Mouse (Mus musculus) stomach, embryonic 16.5 days (tissue): ENCODE measurements at regions not wholly inside any gene's neighbourhood (a gene's known extent, or its start where the extent isn't known, plus 50 kb on each side); places are given as distances from the start of the nearest gene placed in this dataset.
"Not testable (repeated sequence)": the region's sequence is repeated elsewhere in the genome, so short reads cannot be mapped to it uniquely, and the experiment has no call there.

Experiments
- ATAC-seq: fragments of 200-750 bp; cut with Nextera tagmentation; 2 replicates; pipeline ENCODE4 v1.8.0; 2017; ENCODE audit warnings: moderate number of reproducible peaks, moderate TSS enrichment; ENCODE audit not compliant: insufficient read depth, low FRiP score
- H3K27ac ChIP-seq: fragments of 300-500 bp; sonication (generic); 2 replicates; pipeline ENCODE4 v1.5.1; 2014; ENCODE audit warnings: low read length
- H3K27me3 ChIP-seq: fragments of 300-500 bp; sonication (generic); 2 replicates; pipeline ENCODE4 v1.6.1; 2014; ENCODE audit warnings: low read length, control low read depth, mixed read lengths; ENCODE audit not compliant: control insufficient read depth, insufficient read depth
- H3K36me3 ChIP-seq: fragments of 300-500 bp; sonication (generic); 2 replicates; pipeline ENCODE4 v1.6.1; 2014; ENCODE audit warnings: low read length; ENCODE audit not compliant: control insufficient read depth, insufficient read depth
- H3K4me1 ChIP-seq: fragments of 300-500 bp; sonication (generic); 2 replicates; pipeline ENCODE4 v1.6.1; 2014; ENCODE audit warnings: low read length, control low read depth, mixed read lengths; ENCODE audit not compliant: control insufficient read depth, insufficient read depth
- H3K4me2 ChIP-seq: fragments of 300-500 bp; sonication (generic); 2 replicates; pipeline ENCODE4 v1.6.1; 2014; ENCODE audit warnings: low read depth, low read length, mixed read lengths
- H3K4me3 ChIP-seq: fragments of 300-500 bp; sonication (generic); replicated peaks from 2 replicates; pipeline ENCODE4 v1.5.1; 2014; ENCODE audit warnings: mild to moderate bottlenecking, low read length
- H3K9ac ChIP-seq: fragments of 300-500 bp; sonication (generic); 2 replicates; pipeline ENCODE4 v1.6.1; 2014; ENCODE audit warnings: low read length
- H3K9me3 ChIP-seq: fragments of 300-500 bp; sonication (generic); replicated peaks from 2 replicates; pipeline ENCODE4 v1.6.1; 2016; ENCODE audit warnings: low read length, control low read depth; ENCODE audit not compliant: control insufficient read depth
- WGBS: fragments of 180-500 bp; shearing (Covaris S2); extraction: QIAGEN DNeasy Blood & Tissue Kit; methylation state at CpG from one replicate; pipeline ENCODE4 v1.1.7; 2014; 5-methylcytosine and 5-hydroxymethylcytosine counted together

GRCm38 (mm10) chr11:42928916-42929315 lies 106.6 kb upstream of the Gm9972 start:
- ATAC-seq: no peak
- no peak overlapping the region for H3K9ac ChIP-seq
- no peaks in the 10 kb centered on the region for H3K27me3 ChIP-seq
- H3K4me2 ChIP-seq: no peak overlapping the region
- no peak overlapping the region for H3K4me3 ChIP-seq
- no peak overlapping the region for H3K27ac ChIP-seq
- 45% methylated on average over 3 of the region's 3 CpGs for WGBS
- no peaks in the 10 kb centered on the region for H3K4me1 ChIP-seq
- no peaks in the 10 kb centered on the region for H3K9me3 ChIP-seq
- H3K36me3 ChIP-seq: no peaks in the 10 kb centered on the region

DNA sequence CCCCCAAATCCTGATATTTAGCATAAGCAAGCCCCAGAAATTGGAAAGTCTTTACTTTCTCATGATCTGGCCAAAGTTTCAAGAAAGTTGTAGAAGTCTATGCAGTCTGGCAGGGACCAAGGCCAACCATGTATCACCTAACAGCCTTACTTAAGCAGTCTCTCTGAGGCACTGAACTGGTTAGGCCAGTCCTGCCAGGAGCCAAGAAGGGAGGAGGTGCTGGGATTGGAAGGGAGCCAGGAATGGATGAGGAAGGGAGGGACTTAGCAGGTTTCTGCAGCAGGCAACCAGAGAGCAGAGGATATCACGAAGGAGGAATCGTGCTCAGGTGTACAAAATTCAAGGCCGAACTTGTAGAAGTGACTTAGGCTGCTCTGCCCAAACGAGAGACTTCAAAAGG lies 96.3 kb upstream of the Gm9972 start:
- 46% methylated on average over 4 of the region's 4 CpGs for WGBS
- not testable (repeated sequence) for H3K4me1 ChIP-seq, H3K9me3 ChIP-seq, H3K27me3 ChIP-seq, H3K36me3 ChIP-seq, H3K9ac ChIP-seq, H3K4me3 ChIP-seq
- peak overlapping the region; percentile 79 for H3K27ac ChIP-seq
- 0 out of 2 replicates have a peak overlapping the region, but pooled peaks have one; percentile 17 for H3K4me2 ChIP-seq
- peak; percentile 97 for ATAC-seq

DNA sequence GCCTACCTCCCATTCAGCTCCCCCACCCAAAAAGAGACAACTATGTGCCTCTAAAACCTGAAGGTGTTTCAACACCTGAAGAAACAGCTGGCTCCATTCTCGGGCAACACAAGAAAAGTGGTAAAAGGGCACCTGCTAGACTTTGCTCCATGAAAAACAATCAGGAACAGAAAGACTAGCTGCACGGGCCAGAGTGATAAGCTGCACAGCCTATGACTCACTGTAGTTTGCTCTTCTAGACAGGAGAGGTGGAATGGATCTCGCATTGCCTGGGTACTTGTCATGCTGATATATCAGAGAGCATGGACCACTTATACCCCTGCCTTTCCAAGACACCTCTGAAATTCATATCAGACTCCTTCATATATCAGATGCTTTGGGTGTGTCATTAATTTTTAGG lies 94.0 kb upstream of the Gm9972 start:
- Histone ChIP-seq H3K4me1 (no peaks in the 10 kb centered on the region), H3K4me2 (no peak overlapping the region), H3K27ac (no peak overlapping the region; the same call in 1 of the 2 replicates), H3K9me3 (no peaks in the 10 kb centered on the region), H3K4me3 (no peak overlapping the region), H3K36me3 (no peaks in the 10 kb centered on the region), H3K9ac (no peak overlapping the region), H3K27me3 (no peaks in the 10 kb centered on the region)
- WGBS: 58% methylated on average over 3 of the region's 3 CpGs
- peak; percentile 45 for ATAC-seq

DNA sequence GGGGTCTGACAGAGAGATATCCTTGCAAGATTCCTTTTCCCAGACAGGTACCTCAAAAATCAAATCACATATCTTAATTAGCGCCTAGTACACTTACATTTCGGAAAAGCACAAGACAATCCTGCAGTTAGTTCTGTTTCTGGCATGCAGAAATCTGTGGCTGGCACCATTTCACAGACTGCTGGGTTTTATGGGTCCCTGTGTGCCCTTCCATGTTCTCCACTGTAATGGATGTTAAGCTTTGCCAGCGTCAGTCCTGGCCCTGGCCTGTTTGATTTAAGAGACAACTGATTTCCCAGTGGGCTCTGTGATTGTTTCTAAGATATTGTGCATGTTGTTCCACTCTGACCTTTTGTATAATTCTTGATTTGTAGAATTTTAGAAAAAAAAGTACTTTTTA lies 93.3 kb upstream of the Gm9972 start:
- 82% methylated on average over 3 of the region's 3 CpGs for WGBS

GRCm38 (mm10) chr11:42944573-42944972 lies 91.0 kb upstream of the Gm9972 start:
- Histone ChIP-seq H3K4me1 (no peaks in the 10 kb centered on the region), H3K27me3 (no peaks in the 10 kb centered on the region), H3K9ac (no peak overlapping the region), H3K36me3 (no peaks in the 10 kb centered on the region), H3K4me2 (no peak overlapping the region), H3K27ac (peak overlapping the region; percentile 49; the same call in 1 of the 2 replicates), H3K9me3 (no peaks in the 10 kb centered on the region), H3K4me3 (no peak overlapping the region)
- WGBS: 60% methylated on average over 3 of the region's 3 CpGs
- peak; percentile 89; the same call in 1 of the 2 replicates for ATAC-seq

More for the DNA sequence above, 93.3 kb upstream of the Gm9972 start:
- Histone ChIP-seq H3K4me2 (no peak overlapping the region), H3K27me3 (no peaks in the 10 kb centered on the region), H3K4me3 (no peak overlapping the region), H3K9me3 (no peaks in the 10 kb centered on the region), H3K4me1 (no peaks in the 10 kb centered on the region), H3K27ac (no peak overlapping the region), H3K36me3 (no peaks in the 10 kb centered on the region), H3K9ac (no peak overlapping the region)
- no peak for ATAC-seq

GRCm38 (mm10) chr11:42949823-42950222 lies 85.7 kb upstream of the Gm9972 start:
- Histone ChIP-seq H3K4me2 (no peak overlapping the region), H3K4me3 (no peak overlapping the region), H3K9me3 (no peaks in the 10 kb centered on the region), H3K4me1 (no peaks in the 10 kb centered on the region), H3K27ac (no peak overlapping the region), H3K27me3 (no peaks in the 10 kb centered on the region), H3K36me3 (no peaks in the 10 kb centered on the region), H3K9ac (no peak overlapping the region)
- no peak for ATAC-seq
- WGBS: 78% methylated on average over 1 of the region's 1 CpGs

- Histone ChIP-seq H3K4me3 (no peak overlapping the region), H3K4me1 (no peaks in the 10 kb centered on the region), H3K4me2 (no peak overlapping the region), H3K27me3 (no peaks in the 10 kb centered on the region), H3K9me3 (no peaks in the 10 kb centered on the region), H3K27ac (no peak overlapping the region), H3K36me3 (no peaks in the 10 kb centered on the region), H3K9ac (no peak overlapping the region)
- 90% methylated on average over 5 of the region's 5 CpGs for WGBS
- no peak for ATAC-seq
These were observed 81.4 kb upstream of the Gm9972 start for GRCm38 (mm10) chr11:42954169-42954568.

- Histone ChIP-seq H3K4me1 (no peaks in the 10 kb centered on the region), H3K9me3 (no peaks in the 10 kb centered on the region), H3K4me2 (no peak overlapping the region), H3K4me3 (no peak overlapping the region), H3K27ac (no peak overlapping the region), H3K9ac (no peak overlapping the region), H3K27me3 (no peaks in the 10 kb centered on the region), H3K36me3 (no peaks in the 10 kb centered on the region)
- ATAC-seq: no peak
- 58% methylated on average over 1 of the region's 1 CpGs for WGBS
These were observed 69.8 kb upstream of the Gm9972 start for GRCm38 (mm10) chr11:42965732-42966131.

DNA sequence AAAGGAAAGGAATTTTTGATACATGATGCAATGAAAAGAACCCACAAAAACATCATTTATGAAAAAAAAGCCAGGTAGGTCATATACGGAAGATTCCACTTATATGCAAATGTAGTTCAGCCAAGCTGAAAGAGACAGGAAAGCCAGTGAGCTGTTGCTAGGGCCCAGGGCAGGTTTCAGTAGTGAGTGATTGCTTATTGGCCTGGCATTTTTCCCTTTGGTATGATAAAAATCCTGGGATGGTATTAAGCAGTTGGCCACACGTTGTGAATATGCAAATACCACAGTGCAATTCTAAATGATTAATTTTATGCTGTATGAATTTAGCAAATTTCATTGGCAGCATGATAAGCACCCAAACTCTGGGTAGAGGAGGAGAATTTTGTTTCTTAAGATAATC lies 57.3 kb upstream of the Gm9972 start:
- Histone ChIP-seq H3K27ac (no peak overlapping the region), H3K9ac (no peak overlapping the region), H3K4me1 (no peaks in the 10 kb centered on the region), H3K9me3 (no peaks in the 10 kb centered on the region), H3K4me2 (no peak overlapping the region), H3K4me3 (no peak overlapping the region), H3K36me3 (no peaks in the 10 kb centered on the region), H3K27me3 (no peaks in the 10 kb centered on the region)
- ATAC-seq: no peak
- 67% methylated on average over 2 of the region's 2 CpGs for WGBS
